Mouse (Mus musculus) embryo, embryonic 10 days (tissue): ENCODE data around the gene Lxn.
A peak's percentile ranks its signal among the peaks of the same experiment; 100 is the strongest.

ENCODE experiments used
- DNase-seq: peaks from one replicate; pipeline ENCODE4 v3.0.0-alpha.2; 2015; ENCODE audit warnings: low spot score

Lxn gene

GRCm38 (mm10) chr3:67463450-67464372, at the start of gene Lxn:
TSS of gene Lxn (minus strand) at chr3:67463926.
- peak; percentile 69 for DNase-seq

GRCm38 (mm10) chr3:67512807-67513206, 49.1 kb upstream of the Lxn start:
- DNase-seq, result peak; percentile 92

- DNase-seq, result no peak
Observed at GRCm38 (mm10) chr3:67508216-67508892, 44.6 kb upstream of the Lxn start.

GRCm38 (mm10) chr3:67505286-67505685, 41.6 kb upstream of the Lxn start:
- no peak for DNase-seq

GRCm38 (mm10) chr3:67503878-67504277, 40.2 kb upstream of the Lxn start:
- peak; percentile 7 for DNase-seq

- DNase-seq, result no peak
Observed at GRCm38 (mm10) chr3:67499406-67499791, 35.7 kb upstream of the Lxn start.

GRCm38 (mm10) chr3:67498773-67499405, 35.2 kb upstream of the Lxn start:
- no peak for DNase-seq

GRCm38 (mm10) chr3:67497998-67498397, 34.3 kb upstream of the Lxn start:
- no peak for DNase-seq

GRCm38 (mm10) chr3:67496310-67496709, 32.6 kb upstream of the Lxn start:
- no peak for DNase-seq

- DNase-seq, result no peak
Observed at GRCm38 (mm10) chr3:67493132-67493531, 29.4 kb upstream of the Lxn start.

GRCm38 (mm10) chr3:67492086-67492869, 28.6 kb upstream of the Lxn start:
- no peak for DNase-seq

GRCm38 (mm10) chr3:67490156-67490555, 26.4 kb upstream of the Lxn start:
- no peak for DNase-seq

- no peak for DNase-seq
Observed at GRCm38 (mm10) chr3:67485233-67485632, 21.5 kb upstream of the Lxn start.

GRCm38 (mm10) chr3:67482400-67482799, 18.7 kb upstream of the Lxn start:
- DNase-seq, result no peak

- DNase-seq, result no peak
Observed at GRCm38 (mm10) chr3:67479806-67480205, 16.1 kb upstream of the Lxn start.

- DNase-seq, result no peak
Observed at GRCm38 (mm10) chr3:67473438-67473837, 9.7 kb upstream of the Lxn start.

GRCm38 (mm10) chr3:67471408-67472127, 7.8 kb upstream of the Lxn start:
- no peak for DNase-seq

- no peak for DNase-seq
Observed at GRCm38 (mm10) chr3:67467281-67467680, 3.6 kb upstream of the Lxn start.

GRCm38 (mm10) chr3:67466576-67466975, 2.9 kb upstream of the Lxn start:
- DNase-seq, result no peak

GRCm38 (mm10) chr3:67463001-67463400, 725 bp downstream of the Lxn start:
- DNase-seq, result peak; percentile 20

GRCm38 (mm10) chr3:67462578-67462977, 1.1 kb downstream of the Lxn start:
- peak; percentile 11 for DNase-seq
